Mouse (Mus musculus) mature B cell (primary cell): ENCODE data around the gene Pcnx.
"Not testable (repeated sequence)": the region's sequence is repeated elsewhere in the genome, so short reads cannot be mapped to it uniquely, and the experiment has no call there.

Source experiments
- in situ Hi-C: fragments of 300-500 bp; cut with MboI; formaldehyde crosslinking; loops from 2 replicates; pipeline ENCODE4 v1.14.3; 2019

The Pcnx gene

GRCm38 (mm10) chr12:81958351-81958750 is 98.5 kb downstream of the Pcnx start:
- in situ Hi-C loops: no loop called here

- in situ Hi-C loops: no loop called here
Measured at GRCm38 (mm10) chr12:81965416-81965815, 105.6 kb downstream of the Pcnx start.

- in situ Hi-C loops: no loop called here
Measured at GRCm38 (mm10) chr12:81971042-81971883, 111.4 kb downstream of the Pcnx start.

GRCm38 (mm10) chr12:81971884-81972362 is 112.1 kb downstream of the Pcnx start:
- in situ Hi-C loops: no loop called here

GRCm38 (mm10) chr12:81974806-81975205 is 115.0 kb downstream of the Pcnx start:
- in situ Hi-C loops: loop anchor here (25.0 kb wide), 2 partner anchors 137 to 462 kb away; no protein-coding TSS in a partner anchor

GRCm38 (mm10) chr12:81977346-81977745 is 117.5 kb downstream of the Pcnx start:
- in situ Hi-C loops: loop anchor here (25.0 kb wide), 2 partner anchors 135 to 460 kb away; no protein-coding TSS in a partner anchor

- in situ Hi-C loops: loop anchor here (25.0 kb wide), 2 partner anchors 133 to 458 kb away; no protein-coding TSS in a partner anchor
Measured at GRCm38 (mm10) chr12:81979312-81979711, 119.5 kb downstream of the Pcnx start.

- in situ Hi-C loops: loop anchor here (25.0 kb wide), 2 partner anchors 120 to 445 kb away; no protein-coding TSS in a partner anchor
Measured at GRCm38 (mm10) chr12:81992106-81992505, 132.3 kb downstream of the Pcnx start.

- in situ Hi-C loops: loop anchor here (25.0 kb wide), 2 partner anchors 119 to 444 kb away; no protein-coding TSS in a partner anchor
Measured at GRCm38 (mm10) chr12:81992996-81993395, 133.2 kb downstream of the Pcnx start.

- in situ Hi-C loops: loop anchor here (25.0 kb wide), 2 partner anchors 117 to 442 kb away; no protein-coding TSS in a partner anchor
Measured at GRCm38 (mm10) chr12:81994911-81995667, 135.3 kb downstream of the Pcnx start.

- in situ Hi-C loops: loop anchor here (25.0 kb wide), 2 partner anchors 115 to 440 kb away; no protein-coding TSS in a partner anchor
Measured at GRCm38 (mm10) chr12:81996679-81997362, 137.0 kb downstream of the Pcnx start.

GRCm38 (mm10) chr12:81997497-81997896 is 137.7 kb downstream of the Pcnx start:
- in situ Hi-C loops: loop anchor here (25.0 kb wide), 2 partner anchors 115 to 440 kb away; no protein-coding TSS in a partner anchor

- in situ Hi-C loops: not testable (repeated sequence)
Measured at GRCm38 (mm10) chr12:82002697-82003096, 142.9 kb downstream of the Pcnx start.

GRCm38 (mm10) chr12:82025901-82026633 is 166.2 kb downstream of the Pcnx start:
- in situ Hi-C loops: not testable (repeated sequence)

GRCm38 (mm10) chr12:82033524-82033923 is 173.7 kb downstream of the Pcnx start:
- in situ Hi-C loops: not testable (repeated sequence)

GRCm38 (mm10) chr12:82033973-82034372 is 174.2 kb downstream of the Pcnx start:
- in situ Hi-C loops: not testable (repeated sequence)

GRCm38 (mm10) chr12:82044078-82044477 is 184.3 kb downstream of the Pcnx start:
- in situ Hi-C loops: not testable (repeated sequence)
